Mouse (Mus musculus): ENCODE data around the gene S1pr4. TPM values are rescaled to one million over a fixed set of nuclear protein-coding genes. Genes with fewer than 3 reads are reported as not detected.

The S1pr4 gene
- total RNA-seq, 2 experiments from 2014 or later: 0.50 to 0.57 TPM

DNA sequence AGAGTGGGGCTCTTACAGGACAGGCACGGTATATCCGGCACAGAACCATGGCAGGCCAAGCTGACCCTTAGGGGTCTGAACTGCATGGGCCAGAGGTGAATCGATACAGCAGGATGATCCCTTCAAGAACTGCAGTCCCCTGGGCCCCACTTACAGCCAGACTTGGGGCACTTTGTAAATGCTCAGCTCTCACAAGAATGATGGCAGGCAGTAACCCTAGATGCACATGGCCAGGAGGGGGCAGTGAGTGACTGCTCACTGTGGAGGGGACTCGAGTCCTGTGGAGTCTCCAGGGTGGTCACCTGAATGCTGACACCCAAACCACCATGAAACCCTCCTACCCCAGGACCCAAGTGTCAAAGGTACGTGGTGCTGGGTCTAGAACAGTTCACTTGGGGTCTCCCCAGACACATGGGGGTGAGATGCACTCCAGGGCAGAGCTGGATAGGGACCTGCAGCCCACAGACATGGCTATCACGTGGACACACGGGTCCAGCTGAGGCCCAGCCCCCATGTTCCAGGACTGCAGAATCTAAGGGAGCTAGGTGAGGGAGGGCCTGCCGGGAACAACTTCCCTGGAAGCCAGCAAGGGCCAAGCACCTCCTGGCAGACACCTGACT is 6.2 kb downstream of the S1pr4 start:
- no peak for DNase-seq

DNA sequence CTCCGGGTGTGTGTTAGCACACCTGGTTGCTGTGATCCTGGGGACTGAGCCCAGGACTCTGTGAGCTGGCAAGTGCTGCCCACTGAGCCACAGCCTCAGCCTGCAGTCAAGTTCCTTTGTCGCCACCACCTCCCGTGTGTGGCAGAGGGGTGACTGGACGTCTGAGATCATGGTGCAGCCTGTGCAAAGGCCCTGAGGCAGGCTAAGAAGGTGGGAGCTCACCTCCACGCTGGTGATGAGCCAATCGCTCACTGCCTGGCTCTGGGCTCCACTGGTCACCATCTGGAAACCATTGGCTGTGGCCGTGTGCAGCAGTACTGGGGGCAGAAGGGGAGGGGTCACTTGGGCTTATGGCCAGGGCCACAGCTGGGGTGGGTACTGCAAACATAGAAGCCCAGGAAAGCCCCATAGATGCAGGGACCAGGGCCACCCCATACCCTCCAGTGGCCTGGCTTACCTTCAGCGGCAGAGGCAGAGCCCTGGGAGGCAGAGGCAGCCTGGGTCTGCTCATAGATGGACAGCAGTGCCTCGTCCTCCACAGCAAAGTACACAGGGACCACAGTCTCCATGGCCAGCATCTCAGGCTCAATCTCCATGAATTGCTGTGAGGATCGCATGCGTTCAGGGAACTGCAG is 7.2 kb downstream of the S1pr4 start:
- no peak for DNase-seq

DNA sequence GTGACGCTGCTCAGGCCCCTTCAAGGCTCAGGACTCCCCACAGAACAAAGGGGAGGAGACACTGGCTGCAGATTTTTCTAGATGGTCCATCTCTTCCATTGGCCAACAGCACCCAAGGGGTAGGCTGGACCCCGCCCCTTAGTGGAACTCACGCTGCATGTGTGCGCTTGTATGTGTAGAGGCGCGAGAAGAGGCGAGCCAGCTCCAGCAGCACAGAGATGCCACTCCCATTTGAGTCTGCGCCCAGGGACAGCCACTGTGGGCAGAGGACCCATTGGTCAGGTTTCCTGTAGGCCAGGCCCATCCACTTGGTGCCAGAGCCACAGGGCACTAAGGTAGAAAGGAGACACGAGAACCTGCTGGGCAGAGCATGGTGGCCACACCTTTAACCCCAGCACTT is 8.9 kb downstream of the S1pr4 start:
- no peak for DNase-seq

GRCm38 (mm10) chr10:81489941-81490340 is 10.0 kb downstream of the S1pr4 start:
- no peak for DNase-seq

GRCm38 (mm10) chr10:81488081-81488480 is 11.9 kb downstream of the S1pr4 start:
- no peak for DNase-seq

GRCm38 (mm10) chr10:81486496-81486895 is 13.4 kb downstream of the S1pr4 start:
- DNase-seq: no peak

GRCm38 (mm10) chr10:81485479-81486018 is 14.4 kb downstream of the S1pr4 start:
- DNase-seq: no peak

DNA sequence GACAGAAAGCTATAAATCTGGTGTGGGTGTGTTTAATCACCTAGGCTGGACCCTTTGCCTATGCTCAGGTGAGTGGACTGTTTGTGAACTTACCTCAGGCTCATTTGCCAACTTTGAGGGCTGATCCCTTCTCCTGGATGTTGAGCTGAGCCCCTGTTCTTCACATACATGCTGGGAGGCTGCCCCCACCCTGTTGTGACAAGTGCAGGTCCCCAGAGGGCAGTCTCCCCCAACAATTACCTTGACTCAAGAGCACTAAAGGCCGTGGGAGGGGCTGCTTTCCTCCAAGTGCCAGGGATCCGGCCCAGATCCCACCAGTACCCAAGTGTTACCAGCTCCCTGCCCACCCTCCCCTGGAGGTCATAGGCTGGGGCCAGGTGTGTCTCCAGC is 14.9 kb downstream of the S1pr4 start:
- DNase-seq: no peak

GRCm38 (mm10) chr10:81484441-81485059 is 15.4 kb downstream of the S1pr4 start:
- DNase-seq: no peak

DNA sequence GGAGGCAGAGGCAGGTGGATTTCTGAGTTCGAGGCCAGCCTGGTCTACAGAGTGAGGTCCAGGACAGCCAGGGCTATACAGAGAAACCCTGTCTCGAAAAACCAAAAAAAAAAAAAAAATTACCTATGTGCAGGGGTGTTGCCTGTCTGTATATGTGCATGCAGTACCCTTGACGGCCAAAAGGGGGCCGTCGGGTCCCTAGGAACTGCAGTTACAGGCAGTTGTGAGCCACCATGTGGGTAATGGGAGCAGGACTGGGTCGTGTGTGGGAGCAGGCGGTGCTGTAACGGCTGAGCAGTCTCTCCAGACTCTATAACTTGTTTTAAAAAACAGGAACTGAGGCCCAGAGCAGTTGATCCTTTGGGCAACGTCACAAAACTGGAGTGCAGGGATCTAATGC is 15.9 kb downstream of the S1pr4 start:
- DNase-seq: no peak

GRCm38 (mm10) chr10:81482533-81482889 is 17.4 kb downstream of the S1pr4 start, which contains the start of gene Celf5:
Gene Celf5 (minus strand): TSS chr10:81482709.
- DNase-seq: peak; percentile 58

GRCm38 (mm10) chr10:81481605-81482532 is 18.1 kb downstream of the S1pr4 start:
- no peak for DNase-seq

GRCm38 (mm10) chr10:81474461-81474860 is 25.5 kb downstream of the S1pr4 start:
- DNase-seq: no peak

GRCm38 (mm10) chr10:81473003-81473451 is 26.9 kb downstream of the S1pr4 start:
- no peak for DNase-seq

GRCm38 (mm10) chr10:81472403-81473002 is 27.4 kb downstream of the S1pr4 start:
- DNase-seq: no peak

GRCm38 (mm10) chr10:81470454-81470853 is 29.5 kb downstream of the S1pr4 start:
- DNase-seq: no peak

DNA sequence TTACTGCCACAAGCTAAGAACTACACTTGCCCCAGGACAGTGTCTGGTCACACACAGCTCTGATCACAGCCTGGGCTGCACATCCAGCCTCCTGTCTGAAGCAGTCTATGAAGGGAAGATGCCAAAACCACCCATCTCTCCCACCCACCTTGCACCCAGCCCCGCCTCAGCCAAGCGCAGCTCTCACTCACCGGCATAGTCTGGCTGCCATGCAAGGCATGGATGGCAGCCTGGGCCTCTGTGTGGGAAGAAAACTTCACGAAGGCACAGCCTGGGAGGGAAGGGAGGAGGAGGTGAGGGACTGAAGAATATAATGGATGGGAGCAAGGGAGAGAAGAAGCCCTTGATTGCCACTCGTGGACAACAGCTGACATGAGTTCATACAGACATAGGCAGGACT is 30.7 kb downstream of the S1pr4 start:
- DNase-seq: no peak

GRCm38 (mm10) chr10:81467670-81468235 is 32.2 kb downstream of the S1pr4 start:
- DNase-seq: no peak

- DNase-seq: no peak
These were observed 33.1 kb downstream of the S1pr4 start for GRCm38 (mm10) chr10:81466881-81467280.

DNA sequence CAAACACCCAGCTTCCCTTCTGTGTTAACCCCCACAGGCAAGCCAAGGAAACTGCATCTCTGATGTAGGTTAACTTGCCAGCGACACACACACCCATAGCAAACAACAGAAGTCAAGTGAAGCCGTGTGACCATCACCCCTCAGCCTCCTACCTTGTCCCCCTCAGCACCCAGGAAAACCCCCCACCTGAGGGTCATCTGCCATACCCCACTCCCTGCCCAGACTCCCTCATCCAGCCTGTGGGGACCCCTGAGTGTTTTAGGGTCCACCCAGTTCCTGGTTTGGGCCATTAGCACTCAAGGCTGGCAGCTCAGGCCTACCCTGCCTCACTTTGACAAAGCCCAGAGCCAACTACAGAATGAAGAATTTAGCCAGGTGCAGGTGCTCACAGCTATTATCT is 33.9 kb downstream of the S1pr4 start:
- DNase-seq: no peak

GRCm38 (mm10) chr10:81465265-81465645 is 34.7 kb downstream of the S1pr4 start:
- DNase-seq: no peak

Data from heart, postnatal 4 days (tissue).